Mouse (Mus musculus) liver, embryonic 14.5 days (tissue): ENCODE measurements around the gene Slc46a2.

Experiments
- CTCF ChIP-seq: IDR thresholded peaks from 2 replicates; pipeline ENCODE4 v1.5.1; 2016; ENCODE audit warnings: antibody characterized with exemption, low read depth, control low read depth
- EP300 ChIP-seq: IDR thresholded peaks from 2 replicates; pipeline ENCODE4 v1.6.1; 2016; ENCODE audit warnings: antibody characterized with exemption, low read depth

DNA sequence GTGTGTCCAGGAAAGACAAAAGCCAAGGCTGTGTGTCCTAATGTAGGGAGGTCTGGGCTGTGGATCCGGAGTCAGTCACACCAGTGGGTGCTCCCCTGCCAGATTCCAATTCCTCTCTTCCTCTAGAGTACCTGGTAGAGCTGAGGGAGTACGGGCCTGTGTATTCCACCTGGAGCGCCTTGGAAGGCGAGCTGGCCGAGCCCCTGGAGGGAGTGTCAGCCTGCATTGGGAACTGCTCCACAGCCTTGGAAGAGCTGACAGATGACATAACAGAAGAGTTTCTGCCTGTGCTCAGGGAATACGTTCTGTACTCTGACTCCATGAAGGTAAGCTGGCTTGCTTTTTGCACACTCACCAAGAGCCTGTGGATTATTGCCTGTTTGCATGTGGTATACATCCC lies 28.6 kb downstream of the Slc46a2 start:
- TF ChIP-seq EP300, result no peak
- no peak for TF ChIP-seq CTCF
